Mouse (Mus musculus): ENCODE measurements around the gene Erf.

- TF ChIP-seq CTCF (IDR thresholded peaks at IDR 0.05) (no peak), EP300 (IDR thresholded peaks at IDR 0.05) (no peak)
Measured at GRCm38 (mm10) chr7:25247498-25247897, 3.1 kb downstream of the Erf start.
